Mouse (Mus musculus): ENCODE measurements at regions not wholly inside any gene's neighbourhood (a gene's known extent, or its start where the extent isn't known, plus 50 kb on each side); places are given as distances from the start of the nearest gene placed in this dataset.

DNA sequence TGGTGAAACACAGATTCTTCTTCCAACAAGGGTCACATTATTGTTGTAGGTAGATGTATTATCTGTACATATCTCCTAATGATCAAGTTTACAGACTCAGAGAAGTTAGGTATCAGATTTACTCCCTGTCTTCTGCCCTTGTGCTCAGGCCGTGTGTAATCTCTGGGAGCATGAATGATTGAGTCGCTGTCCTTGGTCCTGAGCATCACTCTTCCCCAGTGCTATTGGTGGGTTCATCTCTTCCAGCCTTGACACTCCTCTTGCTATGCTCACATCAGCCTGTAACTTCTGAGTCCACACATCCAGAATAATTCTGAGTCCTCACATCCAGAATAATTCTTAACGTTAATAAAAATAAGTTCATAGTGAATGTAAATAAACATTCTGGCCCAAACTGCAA is 295.6 kb downstream of the Basp1 start:
- ATAC-seq, result no peak

DNA sequence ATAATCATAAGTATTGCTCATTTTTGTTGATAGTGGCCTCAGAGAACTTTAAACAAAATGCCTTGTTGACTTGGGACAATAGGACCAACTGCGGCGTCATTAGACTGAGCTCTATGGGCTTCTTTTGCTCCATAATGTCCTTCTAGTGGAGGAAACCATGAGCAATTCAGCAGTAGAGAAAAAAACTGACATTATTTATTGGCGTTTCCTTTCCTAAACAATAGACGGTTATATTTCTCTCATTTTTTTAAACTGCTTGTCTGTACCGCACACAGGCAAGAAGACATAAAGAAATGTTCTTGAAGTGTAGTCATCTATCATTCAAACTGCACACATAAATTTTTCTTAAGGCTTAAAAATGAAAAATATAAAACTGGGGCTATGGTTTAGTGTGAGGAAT is 310.8 kb downstream of the Basp1 start:
- no peak for ATAC-seq

DNA sequence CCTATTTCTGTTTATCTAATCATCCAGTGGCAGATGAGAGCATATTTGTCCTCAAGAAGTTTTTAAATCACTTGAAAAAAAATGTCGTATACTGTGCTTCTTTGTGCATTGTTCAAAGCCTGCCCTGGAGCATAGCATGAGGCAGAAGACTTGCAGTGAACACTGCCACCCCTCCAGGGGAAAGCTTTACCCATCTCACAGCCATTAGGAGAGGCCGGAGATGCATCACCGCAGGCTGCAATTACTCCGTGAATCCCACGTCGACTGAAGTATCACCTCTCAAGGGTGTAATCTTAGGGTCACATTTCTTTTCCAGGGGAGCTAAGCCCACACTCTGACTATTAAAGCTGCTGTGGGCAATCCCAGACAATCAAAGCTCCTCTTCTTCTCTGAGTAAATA is 319.8 kb downstream of the Basp1 start:
- no peak for ATAC-seq

DNA sequence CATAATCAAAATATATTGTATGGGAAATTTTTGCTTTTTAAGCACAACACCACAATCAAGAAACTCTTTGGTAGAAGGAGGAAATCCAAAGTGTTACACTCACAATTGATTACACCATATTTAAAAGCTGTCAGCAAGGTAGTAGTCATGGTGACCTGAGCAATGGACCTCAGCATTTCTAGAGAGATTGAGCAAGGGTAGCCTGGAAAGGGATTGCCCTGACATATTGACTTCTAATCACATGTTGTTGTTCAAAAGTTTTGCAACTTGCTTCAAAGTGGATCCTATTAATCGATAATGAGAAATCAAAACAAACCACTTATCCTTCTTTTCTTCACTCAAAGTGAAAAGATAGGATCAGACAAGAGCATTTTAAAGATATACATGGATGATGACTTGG is 343.9 kb downstream of the Basp1 start:
- no peak for ATAC-seq

DNA sequence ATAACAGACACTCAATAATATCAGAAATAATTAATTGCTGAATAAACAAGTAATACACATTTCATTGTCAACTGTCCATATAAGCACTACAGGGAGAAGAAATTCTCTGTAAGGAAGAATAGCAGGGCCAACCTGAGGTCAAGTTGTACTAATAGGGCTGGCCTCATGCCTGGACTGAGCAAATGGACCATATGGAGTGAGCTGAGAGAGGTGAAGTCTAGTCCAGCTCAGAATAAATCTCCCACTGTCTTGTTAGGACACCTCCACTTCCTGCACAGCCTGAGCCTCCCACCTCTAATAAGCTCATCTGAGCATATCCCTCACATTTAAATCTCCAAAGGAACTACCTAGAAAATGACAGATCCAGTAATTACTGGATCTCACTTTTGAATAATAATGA is 354.2 kb downstream of the Basp1 start:
- no peak for ATAC-seq

DNA sequence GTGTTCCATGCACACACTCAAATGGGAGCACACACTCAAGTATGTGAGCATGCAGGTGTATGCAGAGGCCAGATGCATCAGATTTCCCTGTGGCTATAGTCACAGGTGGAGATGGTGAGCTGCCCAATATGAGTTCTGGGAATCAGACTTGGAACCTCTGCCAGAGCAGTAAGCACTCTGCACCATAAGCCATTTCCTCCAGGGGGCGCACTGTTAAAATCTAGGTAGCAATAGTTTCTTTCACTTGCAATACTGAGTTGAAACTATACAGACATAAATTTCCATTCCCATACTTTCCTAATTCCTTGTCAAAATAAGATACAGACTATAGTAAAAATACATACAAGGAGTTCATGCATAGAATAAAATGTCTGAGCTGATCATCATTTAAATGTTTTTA is 365.7 kb downstream of the Basp1 start:
- ATAC-seq, result no peak

DNA sequence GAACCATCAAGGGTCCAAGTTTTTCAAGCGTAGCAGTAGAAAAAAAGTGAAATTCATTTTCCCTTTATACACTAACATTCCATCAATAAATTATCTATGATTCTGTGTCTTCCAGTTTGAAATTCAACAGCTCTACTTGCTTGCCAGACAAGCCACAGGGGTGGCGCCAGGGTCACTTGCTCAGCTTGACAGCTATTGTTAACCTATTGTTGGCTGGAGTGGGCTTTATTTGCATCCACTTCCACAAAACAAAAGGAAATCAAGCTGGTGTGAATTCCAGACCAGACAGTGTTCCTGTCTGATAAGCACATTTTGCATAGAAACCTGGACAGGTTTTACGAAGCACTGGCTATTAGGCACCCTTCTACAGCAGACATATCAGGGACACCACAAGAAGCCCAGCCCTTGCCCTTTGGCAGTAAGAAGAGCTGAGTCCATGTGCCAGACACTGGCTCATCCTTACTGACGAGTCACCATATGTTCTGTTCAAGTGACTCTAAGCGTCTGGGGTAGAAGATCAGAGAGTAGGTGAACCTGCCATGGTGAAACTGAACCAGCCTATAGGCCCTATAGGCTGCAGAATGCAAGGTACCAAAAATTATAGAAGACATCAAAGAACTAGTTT is 366.9 kb downstream of the Basp1 start:
- ATAC-seq, result no peak

DNA sequence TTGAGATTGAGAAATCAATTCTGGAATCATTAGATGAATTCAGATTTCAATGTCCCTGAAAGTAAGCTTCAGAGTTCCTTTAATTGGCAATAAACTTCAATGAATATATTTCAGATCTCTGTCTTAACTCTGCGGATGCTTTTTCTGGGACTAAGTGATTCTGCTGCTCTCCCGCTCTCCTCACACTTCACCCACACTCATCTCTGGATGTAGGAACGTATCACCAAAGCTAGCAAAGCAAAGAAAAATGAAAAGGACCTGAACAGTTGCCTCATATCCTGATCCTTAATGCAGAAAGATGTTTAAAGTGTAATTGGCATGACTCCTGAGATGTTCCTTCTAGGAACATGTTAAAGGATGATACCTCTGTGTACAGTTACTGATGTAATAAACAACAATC is 377.3 kb downstream of the Basp1 start:
- ATAC-seq, result no peak

DNA sequence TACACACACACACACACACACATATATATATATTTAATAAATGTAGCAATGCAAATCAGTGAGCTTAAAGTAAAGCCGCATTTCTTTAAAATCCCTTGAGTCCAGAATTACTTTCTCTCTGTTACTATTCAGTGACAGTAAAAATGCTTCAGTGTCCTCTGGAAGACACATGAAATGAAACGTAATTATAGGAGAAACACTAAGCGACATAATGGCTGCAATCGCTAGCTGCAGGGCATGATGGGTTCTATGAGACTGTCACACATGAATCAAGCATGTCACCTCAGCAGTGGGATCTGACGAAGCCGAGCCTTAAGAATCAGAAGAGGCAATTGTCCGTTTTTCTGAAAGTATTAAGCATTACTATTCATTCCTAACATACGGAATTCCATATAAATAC is 385.7 kb downstream of the Basp1 start:
- no peak for ATAC-seq

DNA sequence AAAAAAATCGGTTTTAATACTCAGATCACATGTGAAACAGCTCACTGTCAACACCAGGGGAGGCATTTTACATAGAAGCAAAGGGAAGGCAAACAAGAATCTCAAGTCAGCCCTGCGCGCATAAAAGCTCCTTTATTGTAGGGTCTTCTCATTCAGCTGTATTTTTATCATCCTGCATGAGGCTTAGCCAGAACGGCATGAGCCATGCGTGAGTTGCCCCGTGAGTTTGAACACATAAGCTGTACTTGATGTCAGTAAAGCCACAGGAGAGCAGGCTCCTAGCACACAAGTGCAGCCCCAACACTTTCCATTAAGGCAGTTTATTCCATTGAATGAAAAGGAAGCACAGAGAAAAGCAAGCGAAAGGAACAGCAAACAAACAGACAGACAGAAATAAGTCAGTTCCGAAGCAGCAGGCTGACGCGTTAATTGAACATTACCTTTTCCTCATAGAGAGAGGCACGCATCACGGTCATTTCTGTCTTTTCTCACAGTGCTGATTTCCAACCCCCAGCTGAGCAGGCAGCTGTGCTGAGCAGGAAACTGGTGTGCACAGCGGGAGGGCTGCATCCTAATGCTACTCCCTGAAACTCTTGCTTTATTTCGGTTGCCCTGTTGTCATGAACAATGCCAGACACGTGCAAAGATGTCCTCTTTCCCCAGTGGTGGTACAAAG is 386.6 kb downstream of the Basp1 start:
- ATAC-seq, result no peak

DNA sequence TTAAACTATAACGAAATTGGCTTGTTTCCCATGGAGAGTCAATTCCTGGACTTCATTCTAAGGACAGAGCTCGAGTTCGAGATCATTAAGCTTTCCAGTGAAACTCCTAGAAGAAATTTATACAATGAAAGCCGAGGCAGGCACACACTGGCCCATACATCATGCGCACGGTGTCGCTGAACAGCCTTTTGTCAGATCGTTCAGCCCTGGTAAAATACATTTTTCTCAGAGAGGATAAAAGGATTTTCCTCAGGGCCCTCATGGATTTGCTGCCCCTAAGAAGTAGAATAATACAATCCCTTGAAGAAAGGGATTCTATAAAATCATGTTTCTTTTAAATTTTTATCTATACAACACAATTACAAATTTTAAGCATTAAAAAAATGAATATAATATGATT is 387.2 kb downstream of the Basp1 start:
- no peak for ATAC-seq

DNA sequence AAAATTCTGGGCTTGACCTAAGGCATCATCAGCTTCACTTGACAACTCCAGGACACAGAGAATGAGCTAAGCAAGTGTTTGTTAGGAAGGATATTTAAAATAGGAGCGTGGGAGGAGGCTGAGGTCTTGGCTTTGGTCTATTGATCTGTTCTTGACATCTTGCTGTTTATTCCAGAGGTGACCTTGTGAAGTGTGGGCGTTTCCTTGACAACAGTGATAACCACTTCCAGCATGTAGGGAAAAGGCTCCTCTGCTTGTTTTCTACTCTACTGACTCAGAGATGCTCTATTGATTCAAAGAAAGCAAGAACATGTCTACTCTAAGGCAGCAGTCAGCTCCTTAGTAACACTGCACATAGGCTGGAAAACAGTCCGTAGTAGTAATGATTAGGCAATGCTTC is 392.6 kb downstream of the Basp1 start:
- ATAC-seq, result no peak

DNA sequence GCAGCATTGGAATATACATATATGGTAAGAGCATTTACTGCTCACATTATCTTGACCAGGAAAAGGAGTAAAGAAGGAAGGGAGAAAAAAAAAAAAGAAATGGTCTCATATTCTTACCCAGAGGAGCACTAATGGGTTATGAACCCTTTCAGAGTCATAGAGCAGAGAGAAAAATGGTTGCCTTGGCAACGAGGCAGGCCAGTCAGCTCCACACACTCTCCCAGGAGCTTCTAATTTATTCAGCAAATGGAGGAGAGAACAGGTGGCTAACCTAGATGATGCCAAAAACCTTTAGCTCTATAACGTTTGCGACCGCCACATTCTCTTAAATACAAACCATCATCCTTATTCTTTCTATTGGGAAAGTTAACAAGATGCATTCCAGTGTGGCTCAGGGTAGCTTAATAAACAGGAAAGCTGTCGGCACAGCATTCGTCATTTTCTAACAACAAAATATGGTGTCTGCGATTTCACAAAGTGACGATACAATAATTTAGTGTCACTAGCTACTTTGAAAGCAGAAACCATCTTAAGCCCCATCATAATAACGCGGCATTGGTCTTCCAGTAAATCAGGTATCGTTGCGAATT is 394.1 kb downstream of the Basp1 start:
- no peak for ATAC-seq

DNA sequence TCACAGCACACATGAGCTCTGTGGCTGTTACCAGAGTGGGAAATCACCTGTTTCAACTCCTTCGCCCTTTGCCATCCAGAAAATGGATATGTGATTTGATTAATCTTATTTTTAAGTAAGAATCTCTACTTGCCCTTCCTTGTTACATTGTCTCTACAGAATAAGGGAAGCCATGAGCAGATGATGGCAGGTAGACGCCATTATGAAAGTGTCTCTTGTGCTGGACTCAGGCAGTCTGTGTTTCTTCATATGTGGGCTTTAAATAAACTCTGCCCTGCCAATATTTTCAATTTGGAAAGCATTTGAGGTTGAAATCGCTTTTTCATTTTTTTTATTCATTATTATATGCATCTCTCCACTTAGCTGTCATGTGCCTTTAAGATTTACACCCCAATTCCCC is 394.6 kb downstream of the Basp1 start:
- no peak for ATAC-seq

DNA sequence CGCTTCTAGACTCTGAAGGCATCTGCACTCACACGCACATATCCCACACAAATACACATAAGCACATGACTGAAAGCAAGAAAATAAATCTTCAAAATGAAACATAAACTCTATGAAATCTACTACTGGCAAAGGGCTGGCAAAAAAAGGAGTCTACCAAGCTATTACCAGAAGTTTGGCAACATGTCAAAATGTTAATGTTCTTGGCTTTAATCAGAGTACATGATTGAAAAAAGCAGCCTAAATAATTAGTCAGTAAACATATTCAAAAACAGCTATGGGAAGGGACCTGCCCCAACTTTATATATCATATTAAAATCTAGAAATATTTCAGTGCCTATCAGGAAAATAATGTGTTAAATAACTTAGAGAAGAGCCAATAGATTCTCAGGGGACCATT is 405.8 kb downstream of the Basp1 start:
- no peak for ATAC-seq

DNA sequence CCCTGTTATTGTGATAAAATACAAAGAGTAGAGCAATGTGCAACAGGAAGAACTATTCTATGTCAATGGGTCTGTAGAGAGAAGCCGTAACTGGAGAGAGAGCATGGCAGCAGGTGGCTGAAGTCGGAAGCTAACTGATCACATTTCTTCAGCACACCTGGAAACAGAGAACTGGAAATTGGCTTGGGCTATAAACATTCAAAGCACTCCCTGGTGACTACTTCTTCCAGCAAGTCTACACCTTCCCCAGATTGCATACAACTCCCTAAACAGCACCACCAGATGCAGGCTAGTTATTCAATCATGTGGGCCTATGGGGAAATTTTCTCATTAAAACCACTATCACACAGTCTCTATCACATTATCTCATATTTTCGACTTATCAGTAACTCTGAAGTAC is 413.4 kb downstream of the Basp1 start:
- ATAC-seq, result no peak

DNA sequence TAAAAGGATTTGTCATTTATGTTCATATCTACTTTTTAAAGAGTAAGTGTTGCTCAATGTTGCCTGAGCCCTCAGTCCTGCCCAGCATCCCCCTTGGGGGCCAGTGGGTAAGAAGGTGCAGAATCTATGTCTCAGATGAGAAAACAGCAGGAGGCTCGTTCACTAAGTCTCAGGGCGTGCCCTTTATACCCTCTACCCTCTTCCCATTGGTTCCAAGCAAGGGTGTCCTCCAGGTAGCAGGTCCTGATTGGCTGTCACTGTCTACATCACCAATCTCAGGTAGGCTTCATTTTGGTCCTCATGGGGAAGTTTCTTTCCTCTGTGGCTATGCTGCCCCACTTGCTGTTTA is 420.3 kb downstream of the Basp1 start:
- ATAC-seq, result no peak

DNA sequence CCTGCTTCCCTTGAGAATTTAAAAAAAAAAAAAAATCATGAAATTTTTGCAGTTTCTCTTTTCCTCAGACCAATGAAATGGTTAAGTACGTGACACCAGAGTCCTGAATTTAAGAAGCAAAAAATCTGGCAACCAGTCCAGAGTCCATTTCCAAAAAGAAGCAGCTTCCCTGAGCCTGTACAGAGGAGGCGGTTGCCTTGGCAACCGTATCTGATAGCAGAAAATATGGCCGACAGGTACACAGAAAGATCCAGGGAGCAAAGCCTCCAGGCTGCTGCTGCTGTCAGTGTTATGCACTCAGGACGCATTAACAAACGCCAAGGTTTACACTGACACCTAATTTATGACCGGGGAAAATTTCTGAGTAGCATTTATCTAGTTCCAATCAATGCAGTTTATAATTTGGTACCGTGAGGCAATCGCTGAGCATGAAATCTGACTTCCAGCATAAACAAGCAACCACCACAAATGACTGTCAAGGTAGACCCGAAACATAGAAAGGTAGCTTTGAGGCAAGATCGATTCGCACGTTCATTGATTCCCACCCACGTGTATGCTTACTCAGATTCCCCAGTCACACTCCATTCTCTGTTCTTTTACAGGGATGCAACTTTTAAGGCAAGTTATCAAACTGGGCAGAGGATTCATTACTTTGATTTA is 420.8 kb downstream of the Basp1 start:
- ATAC-seq, result no peak

DNA sequence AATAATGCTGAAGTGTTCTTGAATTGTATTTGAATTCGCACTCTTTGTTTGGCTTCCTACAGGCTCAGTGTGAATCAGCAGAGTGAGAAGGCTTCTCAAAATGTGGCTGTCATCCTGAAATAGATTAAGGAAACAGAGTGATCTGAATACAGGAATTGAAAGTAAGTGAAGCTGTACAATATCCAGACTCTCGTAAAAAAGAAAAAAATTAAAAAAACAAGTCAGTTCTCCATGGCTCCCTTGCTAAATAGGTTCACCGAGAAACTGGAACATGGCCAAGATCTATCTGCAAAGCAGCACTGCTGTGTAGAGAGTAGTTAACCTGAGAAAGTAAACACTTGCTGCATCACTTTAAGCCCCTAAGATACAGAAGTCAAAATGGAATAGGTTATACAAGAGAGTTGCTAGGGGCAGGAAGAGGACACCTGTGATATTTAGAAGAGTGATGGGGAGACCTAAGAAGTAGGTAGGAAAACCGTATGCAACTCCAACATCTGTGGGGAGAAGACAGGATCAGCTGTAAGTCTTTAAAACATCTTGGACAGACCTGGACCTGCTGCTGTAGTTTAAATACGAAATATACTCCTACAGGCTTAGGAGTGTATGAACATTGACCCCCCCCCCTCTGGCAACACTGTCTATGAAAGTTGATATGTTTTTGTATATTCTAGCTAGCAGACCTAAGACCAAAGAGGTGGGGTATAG is 423.3 kb downstream of the Basp1 start:
- no peak for ATAC-seq

DNA sequence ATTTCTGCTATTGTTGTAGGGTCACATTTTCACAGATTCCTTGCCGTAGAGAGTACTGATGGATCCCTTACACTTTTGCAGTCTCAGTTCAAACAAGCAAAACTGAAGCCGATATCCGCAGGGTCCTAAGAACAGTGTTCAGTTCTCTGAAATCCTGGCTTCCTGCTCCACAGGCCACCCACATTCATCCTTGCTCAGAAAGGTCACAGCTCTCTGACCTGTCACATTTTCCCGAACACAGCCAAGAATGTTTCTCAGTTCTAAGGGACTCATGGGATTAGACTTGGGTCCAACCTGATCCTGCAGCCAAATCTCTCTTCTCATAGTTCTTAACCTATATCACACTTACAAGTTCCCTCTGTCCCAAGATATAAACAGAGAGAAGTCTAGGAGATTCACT is 432.7 kb downstream of the Basp1 start:
- ATAC-seq, result no peak

DNA sequence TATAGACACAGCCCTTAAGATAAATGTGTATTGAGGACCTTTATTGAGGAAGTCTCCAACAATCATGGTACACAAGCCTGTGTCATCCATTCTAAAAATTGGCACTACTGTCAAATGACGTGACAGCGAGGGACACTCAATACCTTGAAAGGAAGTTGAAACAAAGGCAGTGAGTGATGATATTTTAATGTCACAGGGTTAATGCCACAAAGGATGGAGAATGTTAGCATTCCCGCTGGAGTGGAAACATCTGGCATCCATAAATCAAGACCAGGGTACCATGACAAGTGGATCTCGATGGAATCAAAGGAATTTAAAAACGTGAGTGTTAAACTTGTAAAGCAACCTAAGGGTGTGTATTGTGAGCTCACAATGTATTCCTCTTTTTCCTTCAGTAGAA is 441.5 kb downstream of the Basp1 start:
- ATAC-seq, result no peak

DNA sequence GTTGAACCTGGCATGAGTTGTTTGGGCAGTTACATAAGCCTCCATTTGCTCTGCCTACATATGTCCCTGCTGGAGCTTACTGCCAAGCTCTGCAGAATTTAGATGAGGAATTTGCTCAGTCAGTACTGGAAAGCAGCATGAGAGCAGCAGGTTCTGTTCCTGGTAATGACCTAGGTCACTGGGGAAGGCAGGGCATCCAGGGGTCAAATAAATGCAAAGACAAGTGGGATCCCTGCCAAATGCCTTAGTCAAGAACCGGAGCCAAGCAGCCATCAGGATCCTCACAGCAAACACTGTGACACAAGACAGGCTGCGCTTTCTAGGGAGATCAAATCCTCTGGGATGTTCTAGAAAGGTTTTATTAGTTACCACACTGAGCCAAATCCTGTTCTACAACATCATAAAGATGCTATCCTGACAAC is 444.2 kb downstream of the Basp1 start:
- no peak for ATAC-seq

DNA sequence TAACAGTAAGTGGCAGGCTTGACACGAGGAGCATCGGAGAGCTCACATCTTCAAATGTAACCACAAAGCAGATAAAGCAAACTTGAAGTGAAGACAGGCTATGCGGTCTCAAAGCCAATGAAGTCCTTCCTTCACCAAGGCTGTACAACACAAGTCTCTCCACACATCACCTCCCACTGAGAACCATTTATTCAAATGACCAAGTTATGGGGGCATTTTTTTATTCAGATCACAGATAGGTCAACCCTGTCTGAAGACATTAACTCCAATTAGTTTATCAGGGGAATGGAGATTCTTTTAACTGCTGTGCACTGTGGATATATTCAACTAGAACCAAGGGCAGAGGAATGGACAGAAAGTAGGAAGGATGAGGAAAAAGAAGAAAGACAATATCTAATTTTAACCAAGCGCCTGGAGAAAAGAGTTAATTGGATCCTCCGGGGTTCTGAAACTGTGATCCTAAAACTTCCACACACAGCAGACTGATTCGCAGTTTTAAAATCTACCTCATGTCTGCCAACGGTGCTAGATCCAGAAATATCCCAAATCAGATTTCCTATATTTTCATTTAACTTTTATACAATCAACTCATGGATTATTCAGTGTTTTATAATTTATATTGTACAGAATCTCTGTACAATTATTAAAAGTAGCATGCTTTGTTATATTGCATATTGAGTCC is 444.8 kb downstream of the Basp1 start:
- no peak for ATAC-seq

Measured in inflammation-experienced regulatory T-cells, adult 6 months (primary cell).